Mouse (Mus musculus) layer of hippocampus, adult 9-10 months (tissue): ENCODE measurements at regions not wholly inside any gene's neighbourhood (a gene's known extent, or its start where the extent isn't known, plus 50 kb on each side); places are given as distances from the start of the nearest gene placed in this dataset.

Experiments
- DNase-seq: peaks from one replicate; pipeline ENCODE4 v3.0.0; 2022; ENCODE audit warnings: low spot score

DNA sequence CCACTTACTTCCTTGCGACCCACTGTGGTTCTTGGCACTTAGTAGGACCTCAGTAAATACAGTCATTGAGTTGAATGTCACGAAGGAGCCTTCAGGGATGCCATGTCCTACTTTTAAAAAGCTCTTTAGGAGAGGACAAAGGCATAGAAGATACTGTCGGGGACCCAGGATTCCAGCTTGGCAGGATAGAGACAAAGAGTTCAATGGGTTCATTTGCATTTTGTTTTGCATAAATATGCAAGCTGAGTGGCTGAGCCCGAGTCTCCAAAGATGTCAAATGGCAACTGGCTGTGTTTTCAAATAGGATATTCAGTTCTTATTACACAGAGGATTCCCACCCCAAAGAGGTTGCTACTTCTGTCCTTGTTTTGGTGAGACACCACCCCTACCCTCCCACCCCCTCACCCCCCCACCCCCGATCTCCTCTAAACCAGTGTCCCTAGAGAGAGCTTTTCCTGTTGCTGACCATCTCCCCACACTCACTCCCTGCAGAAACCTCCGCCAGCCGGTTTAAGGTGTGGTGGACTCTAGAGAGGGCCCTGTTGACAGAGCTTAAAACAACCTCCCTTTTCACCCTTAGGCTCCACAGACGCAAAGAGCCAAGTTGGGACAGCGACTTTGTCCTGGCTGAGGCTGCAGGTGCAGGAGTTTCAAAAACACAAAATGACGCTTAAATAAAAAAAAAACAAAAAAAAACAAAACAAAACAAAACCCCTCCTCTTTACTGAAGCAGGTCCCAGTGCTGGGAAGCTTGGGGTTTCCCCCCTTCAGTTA, 57.9 kb downstream of the Sox9 start:
- DNase-seq = no peak

- no peak for DNase-seq
Measured at GRCm38 (mm10) chr11:112840495-112840828, 58.4 kb downstream of the Sox9 start.

DNA sequence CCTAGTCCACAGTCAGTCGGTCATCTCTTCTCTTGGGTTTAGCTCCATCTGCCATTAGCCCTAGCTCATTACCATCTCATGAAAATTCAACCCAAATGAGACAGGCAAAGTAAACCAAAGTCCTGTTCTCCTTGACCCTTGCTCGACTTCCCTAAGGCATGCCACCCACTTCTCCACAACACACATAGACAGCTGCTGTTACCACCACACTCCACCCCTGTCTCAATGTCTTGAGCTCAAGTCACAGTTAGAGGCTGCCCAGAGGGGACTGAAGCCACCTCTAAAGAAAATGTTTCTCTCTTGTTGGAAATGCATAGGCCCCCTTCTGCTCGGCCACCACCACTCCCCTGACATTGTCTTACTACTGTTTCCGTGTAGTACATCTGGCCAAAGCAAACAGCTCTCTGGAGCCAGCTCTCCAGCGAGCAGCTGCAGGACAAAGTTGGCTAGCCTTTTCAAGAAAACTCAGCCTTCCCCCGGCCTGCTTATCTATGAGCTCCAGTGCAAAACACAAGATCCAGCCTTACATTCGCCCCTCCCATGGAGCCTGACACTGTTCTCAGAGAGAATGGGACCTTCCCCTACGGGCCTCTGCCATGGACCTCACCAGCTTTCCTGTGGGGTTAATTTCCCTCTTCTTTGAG, 62.4 kb downstream of the Sox9 start:
- DNase-seq = no peak

DNA sequence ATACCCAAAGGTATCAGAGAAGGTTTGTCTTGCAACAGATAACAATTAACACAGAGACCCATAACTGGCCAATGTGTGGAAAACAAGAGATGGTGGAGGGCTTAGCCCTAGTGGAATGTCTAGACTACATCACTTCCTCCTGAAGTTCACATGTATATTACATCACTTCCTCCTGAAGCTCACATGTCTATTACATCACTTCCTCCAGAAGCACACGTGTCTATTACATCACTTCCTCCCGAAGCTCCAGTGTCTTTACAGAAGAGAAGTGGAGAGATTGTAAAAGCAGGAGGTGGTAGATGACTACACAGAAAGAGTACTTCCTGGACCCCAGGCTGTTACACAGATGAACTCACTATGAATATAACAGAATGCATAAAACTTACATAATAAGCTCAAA, 65.1 kb downstream of the Sox9 start:
- no peak for DNase-seq

DNA sequence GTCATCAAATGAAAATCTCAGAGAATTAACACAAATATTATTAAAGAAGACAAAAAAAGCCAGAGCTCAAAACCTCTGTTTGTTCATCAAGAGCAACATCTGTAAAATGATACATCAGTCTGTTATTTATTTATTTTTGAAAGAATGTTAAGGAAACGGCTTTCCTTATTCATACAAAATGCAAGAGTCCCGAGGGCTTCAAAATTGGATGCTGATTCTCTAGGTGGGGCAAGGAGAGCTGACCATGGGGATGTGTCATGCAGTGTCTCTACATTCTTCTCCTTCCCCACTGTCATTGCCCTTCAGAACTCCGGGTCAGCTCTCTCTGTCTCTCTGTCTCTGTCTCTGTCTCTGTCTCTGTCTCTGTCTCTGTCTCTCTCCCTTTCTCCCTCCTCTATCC, 65.8 kb downstream of the Sox9 start:
- no peak for DNase-seq

- DNase-seq = no peak
Measured at GRCm38 (mm10) chr11:112849974-112850373, 68.0 kb downstream of the Sox9 start.

- no peak for DNase-seq
Measured at GRCm38 (mm10) chr11:112850532-112851272, 68.7 kb downstream of the Sox9 start.

DNA sequence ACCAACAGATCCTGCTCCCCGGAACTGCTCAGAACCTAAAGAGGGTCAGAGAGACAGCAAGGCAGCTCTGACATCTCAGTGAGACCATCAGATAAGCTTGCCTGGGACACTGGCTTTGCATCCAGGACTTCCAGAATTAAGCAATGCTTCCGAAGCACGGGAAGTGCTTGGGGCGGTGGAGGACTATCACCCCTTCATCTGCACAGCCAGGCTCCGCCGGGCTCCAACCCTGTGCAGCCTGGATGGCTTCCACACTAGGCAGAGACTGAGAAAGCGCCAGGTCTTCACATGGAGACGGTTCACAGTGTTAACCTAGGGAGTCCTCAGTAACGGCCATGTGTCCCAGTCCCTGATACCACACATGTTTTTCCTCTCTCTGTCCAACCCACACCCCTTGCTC, 69.3 kb downstream of the Sox9 start:
- no peak for DNase-seq

DNA sequence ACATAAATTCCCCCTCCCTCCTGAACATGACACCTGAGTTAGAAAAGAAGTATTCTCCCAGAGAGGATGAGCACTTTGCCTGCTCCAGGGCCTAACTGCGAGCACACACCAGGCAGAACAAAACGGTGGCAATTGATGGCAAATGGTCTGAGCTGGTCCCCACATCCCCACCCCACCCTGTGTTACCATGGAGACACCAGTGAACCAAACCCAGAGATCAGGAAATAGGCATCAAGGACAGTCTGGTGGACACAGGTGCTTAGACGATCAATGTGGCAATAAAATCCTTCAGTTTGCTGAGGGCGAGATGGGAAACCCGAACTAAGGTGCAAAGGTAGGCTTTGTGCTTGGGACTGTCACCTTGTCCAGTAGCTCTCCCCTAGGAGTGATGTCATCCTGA, 74.0 kb downstream of the Sox9 start:
- no peak for DNase-seq

DNA sequence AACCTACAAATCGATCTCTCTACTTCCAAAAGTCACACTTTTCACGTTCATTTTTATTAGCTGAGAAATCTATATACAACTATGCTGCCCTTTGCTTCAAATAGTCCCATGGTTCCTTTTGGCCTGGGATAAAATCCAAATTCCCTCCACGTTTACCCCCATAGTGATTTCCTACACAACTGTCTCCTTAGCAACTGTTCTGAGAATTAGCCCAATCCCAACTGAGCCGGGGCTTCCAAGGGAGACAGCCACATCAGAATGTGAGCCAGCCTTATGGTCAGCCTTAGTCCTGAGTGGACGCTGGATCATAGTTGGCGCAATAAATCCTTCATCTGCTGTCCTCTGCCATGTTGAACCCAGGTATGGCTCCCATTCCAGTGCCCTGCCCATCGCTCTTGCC, 77.3 kb downstream of the Sox9 start:
- DNase-seq = no peak

GRCm38 (mm10) chr11:112860797-112861196, 78.8 kb downstream of the Sox9 start:
- DNase-seq = no peak

DNA sequence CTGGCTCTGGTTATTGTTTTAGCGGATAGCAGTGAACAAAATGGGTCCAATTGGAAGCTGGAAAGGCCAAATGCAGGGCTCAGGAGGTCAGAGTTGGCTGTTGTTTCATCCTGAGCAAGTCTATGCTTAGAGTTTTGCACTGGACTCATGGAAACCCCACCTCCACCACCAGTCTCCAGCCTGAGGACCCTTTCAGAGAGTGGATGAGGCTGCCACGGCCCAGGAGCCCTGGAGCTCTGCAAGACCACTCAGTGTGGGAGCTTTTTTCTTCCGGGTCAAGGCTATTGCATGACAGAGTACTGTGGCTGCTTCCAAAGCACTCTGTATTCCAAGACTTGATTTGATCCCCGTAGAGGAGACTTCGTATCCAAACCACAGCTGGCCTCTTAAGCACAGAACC, 79.2 kb downstream of the Sox9 start:
- no peak for DNase-seq

- DNase-seq = no peak
Measured at GRCm38 (mm10) chr11:112865836-112866235, 83.8 kb downstream of the Sox9 start.

- no peak for DNase-seq
Measured at GRCm38 (mm10) chr11:112869571-112869970, 87.5 kb downstream of the Sox9 start.

DNA sequence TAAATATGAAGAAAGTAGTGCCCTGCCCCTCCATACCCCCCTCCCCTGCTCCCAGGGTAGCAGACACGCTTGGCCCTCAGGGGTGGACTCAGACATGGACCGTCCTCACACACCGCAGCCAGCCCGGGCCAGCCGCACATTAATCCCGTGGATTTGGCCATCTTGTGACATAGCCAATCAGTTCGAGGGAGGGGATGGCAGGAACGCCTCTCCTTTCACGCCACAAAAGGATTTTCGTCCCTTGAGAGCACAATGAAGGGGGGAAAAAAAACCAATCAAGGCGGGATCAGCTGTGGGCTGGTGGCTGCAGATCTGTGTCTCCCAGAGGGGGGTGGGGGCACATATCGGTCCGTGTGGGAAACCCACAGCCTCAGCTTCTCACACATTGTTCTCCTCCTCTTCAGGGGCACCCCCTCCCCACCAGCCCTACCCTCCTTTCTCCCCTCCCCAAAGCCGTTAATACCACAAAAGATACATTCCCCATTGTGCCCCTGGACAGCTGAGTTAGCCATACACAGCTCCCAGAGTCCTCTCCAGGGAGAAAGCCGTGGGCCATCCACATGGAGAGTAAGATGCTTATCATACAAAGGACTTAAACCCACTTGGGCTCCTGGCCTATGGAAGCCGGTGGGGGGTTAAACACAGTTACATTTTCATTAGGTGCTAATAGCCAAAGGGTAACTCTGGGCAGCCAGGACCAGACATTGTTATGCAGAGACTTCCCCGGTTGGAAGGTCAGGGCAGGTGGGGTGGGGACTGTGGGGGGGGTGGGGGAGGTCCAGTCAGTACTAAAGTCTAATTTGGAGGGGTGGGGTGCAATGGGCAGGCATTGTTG, 88.4 kb downstream of the Sox9 start:
- DNase-seq = no peak

- no peak for DNase-seq
Measured at GRCm38 (mm10) chr11:112872677-112873367, 90.8 kb downstream of the Sox9 start.

GRCm38 (mm10) chr11:112874239-112874638, 92.2 kb downstream of the Sox9 start:
- no peak for DNase-seq

DNA sequence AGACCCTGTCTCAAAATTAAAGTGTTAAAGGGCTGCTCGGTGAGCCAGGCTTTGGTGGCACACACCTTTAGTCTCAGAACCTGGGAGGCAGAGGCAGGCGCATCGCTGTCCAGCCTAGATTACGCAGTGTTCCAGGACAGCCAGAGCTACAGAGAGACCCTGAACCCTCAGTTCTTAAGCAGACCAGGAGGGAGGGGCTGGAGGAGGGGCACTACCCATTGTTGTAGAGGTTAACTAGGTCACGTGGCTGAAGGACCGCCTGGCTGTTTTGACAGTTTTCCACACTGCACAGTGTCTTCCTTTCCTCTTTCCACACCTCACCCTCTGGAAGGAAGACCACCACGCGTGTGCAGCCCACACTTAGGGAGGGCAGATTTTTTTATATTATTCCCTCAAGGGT, 94.2 kb downstream of the Sox9 start:
- DNase-seq = no peak

DNA sequence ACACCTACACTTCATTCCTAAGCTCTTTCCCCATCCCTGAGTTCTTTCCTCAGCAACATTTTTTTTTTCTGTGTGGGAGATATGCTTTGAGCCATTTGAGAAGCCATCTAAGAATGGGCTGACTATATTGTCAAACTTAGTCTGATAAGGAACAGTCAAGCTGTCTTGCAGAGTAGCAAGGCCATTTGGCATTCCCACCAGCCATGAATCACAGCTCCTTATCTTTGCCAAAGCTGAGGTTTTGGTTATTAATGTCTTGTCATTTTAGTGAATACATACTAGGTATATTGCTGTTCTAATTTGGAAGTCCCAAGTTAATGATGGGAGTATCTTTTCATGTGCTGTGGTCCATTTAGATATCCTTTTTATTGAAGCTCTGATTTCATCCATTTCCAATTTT, 96.4 kb downstream of the Sox9 start:
- no peak for DNase-seq

DNA sequence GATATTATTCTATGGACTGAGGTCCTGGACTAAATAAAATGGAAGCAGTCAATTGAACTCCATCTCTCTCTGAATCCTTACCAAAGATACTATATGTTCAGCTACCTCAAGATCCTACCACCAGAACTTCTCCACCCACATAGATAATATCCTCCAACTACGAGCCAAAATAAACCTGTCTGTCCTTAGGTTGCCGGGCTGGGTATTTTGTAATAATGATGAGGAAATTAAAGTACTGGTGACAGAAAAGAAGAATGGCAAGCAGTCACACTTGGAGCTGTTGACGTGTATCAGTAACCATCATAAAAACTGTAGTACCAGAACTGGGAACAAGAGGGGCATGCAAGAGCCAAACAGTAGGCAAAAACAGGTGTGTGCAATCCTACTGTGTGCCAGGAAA, 98.7 kb downstream of the Sox9 start:
- no peak for DNase-seq

- DNase-seq = no peak
Measured at GRCm38 (mm10) chr11:112885336-112885940, 103.4 kb downstream of the Sox9 start.
